Mouse (Mus musculus) megakaryocyte, embryonic 14.5 days (primary cell): ENCODE measurements around the gene Hnrnpm.

Experiments
- FLI1 ChIP-seq: IDR thresholded peaks from 2 replicates; pipeline ENCODE4 v1.6.1; 2012; ENCODE audit warnings: low read length, inconsistent platforms, mixed read lengths
- GATA1 ChIP-seq: IDR thresholded peaks from 3 replicates; pipeline ENCODE4 v1.6.1; 2012; ENCODE audit warnings: mixed read lengths, low read length, inconsistent platforms, borderline replicate concordance

DNA sequence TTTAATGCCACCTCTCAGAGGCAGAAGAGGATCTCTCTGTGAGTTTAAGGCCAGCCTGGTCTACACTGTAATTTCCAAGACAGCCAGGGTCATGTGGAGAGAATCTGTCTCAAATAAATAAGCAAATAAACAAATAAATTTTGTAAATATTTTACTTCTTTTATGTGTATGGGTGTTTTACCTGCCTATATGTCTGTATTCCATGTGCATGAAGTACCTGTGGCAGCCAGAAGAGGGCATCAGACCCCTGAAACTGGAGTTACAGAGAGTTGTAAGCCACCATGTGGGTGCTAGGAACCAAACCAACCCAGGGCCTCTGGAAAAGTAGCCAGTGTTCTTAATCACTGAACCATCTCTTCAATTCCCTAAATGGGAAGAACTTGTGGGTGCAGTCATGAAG, 89.4 kb downstream of the Hnrnpm start:
- TF ChIP-seq GATA1: no peak
- no peak for TF ChIP-seq FLI1
